Mouse (Mus musculus) lung, adult 18-20 months (tissue): Measurements from ENCODE around the gene Tcaim.
"Not testable (repeated sequence)": the region's sequence is repeated elsewhere in the genome, so short reads cannot be mapped to it uniquely, and the experiment has no call there.

Experiments used
- DNase-seq, 2 experiments: peaks; one replicate each; pipeline ENCODE4 v3.0.0; 2022; ENCODE audit warnings: mixed read lengths in 2 of 2

Gene Tcaim

GRCm38 (mm10) chr9:122805053-122805844, at the start of gene Tcaim:
Gene Tcaim, plus strand, starts transcription at chr9:122805539.
- DNase-seq: peak; percentile 92 to 94

DNA sequence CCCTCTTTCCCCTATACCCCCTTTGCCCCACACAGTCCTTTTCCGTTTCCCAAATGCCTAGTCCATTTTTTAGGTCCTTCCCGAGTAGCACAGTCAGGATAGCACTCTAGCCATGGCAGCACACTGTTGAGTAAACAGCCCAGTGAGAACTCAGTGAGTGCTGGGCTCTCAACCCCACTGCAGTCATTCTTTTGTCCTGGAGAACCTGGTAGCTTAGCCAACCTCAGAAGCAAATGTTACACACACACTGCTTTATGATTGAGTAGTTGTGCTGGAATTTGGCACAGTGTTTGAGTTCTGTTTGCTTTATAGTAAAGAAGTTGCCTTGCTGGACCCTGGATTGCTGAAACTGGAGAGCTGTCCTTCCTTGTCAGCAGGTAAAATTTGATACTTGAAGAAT, 47.7 kb upstream of the Tcaim start:
- peak; percentile 37 to 66 for DNase-seq

- DNase-seq: no peak
Measured at GRCm38 (mm10) chr9:122760111-122760510, 45.2 kb upstream of the Tcaim start.

DNA sequence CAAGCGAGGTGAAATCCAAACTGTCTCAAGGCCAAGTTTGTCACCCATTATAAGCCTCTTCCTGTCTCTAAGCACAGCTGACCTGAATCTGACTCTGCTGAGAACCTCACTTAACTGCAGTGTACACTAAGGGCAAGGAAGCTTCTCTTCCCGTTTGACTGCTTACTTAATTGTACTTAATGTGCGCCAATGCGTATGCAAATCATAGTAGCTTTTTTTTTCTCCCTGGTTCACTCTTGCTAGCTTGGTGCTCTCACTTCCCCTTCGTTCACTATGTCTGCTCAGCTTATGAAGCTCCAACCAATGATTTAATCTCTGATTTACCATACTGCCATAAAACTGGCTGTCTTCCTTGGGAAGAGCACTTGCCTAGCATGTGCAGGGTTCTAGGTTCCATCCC, 20.1 kb upstream of the Tcaim start:
- DNase-seq: no peak

DNA sequence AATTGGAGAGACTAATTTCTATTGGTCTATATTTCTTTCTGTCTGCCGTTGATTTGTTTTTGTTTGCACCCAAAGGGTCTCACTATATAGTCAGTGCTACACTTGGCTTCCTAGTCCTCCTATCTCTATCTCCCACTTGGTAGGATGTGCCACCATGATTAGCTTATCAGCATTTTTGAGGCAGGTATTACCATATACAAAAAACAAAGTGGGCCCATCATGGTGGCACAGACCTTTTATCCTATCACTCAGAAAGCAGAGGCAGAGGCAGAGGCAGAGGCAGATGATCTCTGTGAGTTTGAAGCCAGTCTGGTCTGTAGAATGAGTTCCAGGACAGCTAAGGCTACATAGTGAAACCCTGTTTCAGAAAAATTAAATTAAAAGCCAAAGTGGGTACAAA, 18.8 kb upstream of the Tcaim start:
- no peak for DNase-seq

GRCm38 (mm10) chr9:122805845-122806341, 554 bp downstream of the Tcaim start:
- peak in 1 of 2 experiments; percentile 65 for DNase-seq

GRCm38 (mm10) chr9:122807186-122807585, 1.8 kb downstream of the Tcaim start:
- no peak for DNase-seq

GRCm38 (mm10) chr9:122810212-122810611, 4.9 kb downstream of the Tcaim start:
- DNase-seq: no peak

DNA sequence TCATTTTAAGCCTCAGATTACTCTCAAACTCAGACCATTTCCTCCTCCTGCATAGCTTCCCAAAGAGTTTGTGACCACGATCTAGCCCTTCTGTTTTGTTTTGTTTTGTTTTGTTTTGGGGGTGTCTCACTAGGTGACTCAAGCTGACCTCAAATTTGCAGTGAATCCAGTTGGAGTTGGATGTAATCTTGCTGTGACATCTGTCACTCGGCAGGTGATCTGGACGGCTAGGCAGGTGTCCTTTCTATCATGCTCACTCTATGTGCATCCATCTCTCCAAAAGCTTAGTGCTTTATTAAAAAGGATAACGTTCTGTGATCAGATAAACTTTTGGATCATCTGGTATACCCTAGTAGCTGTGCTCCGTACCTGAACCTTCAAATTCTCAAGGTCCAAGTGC, 7.0 kb downstream of the Tcaim start:
- no peak for DNase-seq

- DNase-seq: no peak
Measured at GRCm38 (mm10) chr9:122814775-122815174, 9.4 kb downstream of the Tcaim start.

DNA sequence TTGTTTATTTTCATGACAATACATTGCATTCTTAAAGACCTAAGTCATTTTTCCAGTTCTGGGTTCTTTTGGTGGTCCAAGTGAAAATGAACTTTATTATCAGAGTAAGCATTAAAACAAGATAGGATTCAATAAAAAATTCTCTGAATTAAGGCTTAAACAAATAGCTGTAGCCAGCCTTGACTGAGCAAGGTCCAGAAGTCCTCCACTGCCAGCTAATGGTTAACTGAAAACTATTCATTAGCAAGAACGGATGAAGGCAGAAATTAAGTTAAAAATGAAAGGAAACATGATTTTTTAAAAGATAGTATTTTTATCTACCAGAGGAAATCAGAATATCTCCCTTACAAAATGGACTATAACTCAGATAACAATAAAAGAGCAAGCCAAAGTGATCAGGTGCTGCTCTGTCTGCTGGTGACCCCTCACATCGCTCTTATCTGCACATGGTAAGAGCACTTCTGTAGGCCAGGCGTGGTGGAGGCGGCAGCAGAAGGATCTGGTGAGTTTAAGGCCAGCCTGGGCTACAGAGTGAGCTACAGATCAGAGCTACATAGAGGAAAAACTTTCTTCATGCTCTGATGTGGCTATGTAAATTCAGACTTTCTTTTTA, 10.0 kb downstream of the Tcaim start:
- no peak for DNase-seq

- DNase-seq: no peak
Measured at GRCm38 (mm10) chr9:122823374-122824017, 18.2 kb downstream of the Tcaim start.

DNA sequence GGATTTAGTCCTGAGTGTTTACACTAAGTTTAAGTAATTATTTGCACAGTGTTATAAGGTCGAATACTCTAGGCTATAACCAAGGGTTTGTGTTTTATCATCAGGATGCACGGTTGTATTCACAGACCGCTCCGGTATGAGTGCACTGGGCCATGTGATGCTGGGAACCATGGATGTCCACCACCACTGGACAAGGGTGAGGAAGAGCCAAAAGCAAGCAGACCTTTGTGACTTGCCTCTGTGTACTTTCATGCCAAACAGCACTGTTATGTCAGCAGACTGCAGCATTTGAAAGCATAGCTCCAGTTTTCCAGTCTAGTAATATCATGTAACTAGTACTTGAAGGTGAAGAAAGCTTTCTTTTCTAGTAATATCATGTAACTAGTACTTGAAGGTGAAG, 21.4 kb downstream of the Tcaim start:
- no peak for DNase-seq

GRCm38 (mm10) chr9:122829826-122830380, 24.6 kb downstream of the Tcaim start:
- DNase-seq: no peak

- DNase-seq: no peak
Measured at GRCm38 (mm10) chr9:122836126-122836525, 30.8 kb downstream of the Tcaim start.

DNA sequence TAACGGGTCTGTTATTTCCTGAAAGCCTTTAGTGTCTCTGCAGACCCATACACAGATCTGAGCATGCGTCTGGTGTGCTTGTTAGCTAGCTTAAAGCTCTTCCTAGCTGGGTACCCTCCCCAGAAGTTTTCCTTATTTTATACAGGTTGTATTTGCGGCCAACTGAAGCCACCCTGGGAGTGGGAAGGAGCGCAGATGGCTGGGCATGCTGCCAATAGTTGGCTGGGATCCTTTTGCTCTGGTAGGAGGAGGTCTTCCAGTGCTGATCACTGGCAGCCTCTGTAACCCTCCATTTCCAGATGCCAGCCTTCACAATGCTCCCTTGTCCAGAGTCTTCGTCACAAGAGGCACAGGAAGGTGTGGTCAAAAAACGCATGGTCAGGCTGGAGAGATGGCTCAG, 31.5 kb downstream of the Tcaim start:
- peak in 1 of 2 experiments; percentile 10 for DNase-seq

GRCm38 (mm10) chr9:122837216-122837615, 31.9 kb downstream of the Tcaim start:
- DNase-seq: no peak

DNA sequence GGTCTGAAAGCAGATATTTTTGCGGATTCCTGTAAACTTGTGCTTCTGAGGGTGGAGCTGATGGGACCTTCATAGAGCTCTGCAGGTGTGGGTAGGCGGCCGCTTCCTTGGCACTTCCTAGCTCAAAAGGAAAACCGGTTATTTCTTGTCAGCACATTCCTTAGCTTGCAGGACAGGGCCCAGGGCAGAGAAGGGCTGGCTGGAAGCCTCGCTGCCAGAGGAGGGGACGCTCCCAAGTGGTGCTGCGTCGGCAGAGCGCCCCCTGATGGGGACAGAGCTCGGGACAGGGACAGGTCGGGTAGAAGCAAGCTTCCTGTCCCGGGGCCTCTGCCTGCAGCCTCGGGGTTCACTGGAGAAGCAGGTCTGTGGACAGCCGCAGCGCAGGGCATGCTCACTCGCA, 32.3 kb downstream of the Tcaim start:
- peak; percentile 79 to 85 for DNase-seq

- DNase-seq: peak; percentile 37 to 66
Measured at GRCm38 (mm10) chr9:122843760-122844159, 38.4 kb downstream of the Tcaim start, which contains the start of gene Gm35549. Gene Gm35549, minus strand, starts transcription at chr9:122844035.

GRCm38 (mm10) chr9:122845621-122846020, 40.3 kb downstream of the Tcaim start:
- no peak for DNase-seq

- no peak for DNase-seq
Measured at GRCm38 (mm10) chr9:122846156-122846555, 40.8 kb downstream of the Tcaim start.

- DNase-seq: not testable (repeated sequence)
Measured at GRCm38 (mm10) chr9:122847811-122848311, 42.5 kb downstream of the Tcaim start.

GRCm38 (mm10) chr9:122854526-122854925, 49.2 kb downstream of the Tcaim start:
- no peak for DNase-seq
